Mouse (Mus musculus): ENCODE measurements around the gene Ak2. TPM values are rescaled to one million over a fixed set of nuclear protein-coding genes. Genes with fewer than 3 reads are reported as not detected.

The Ak2 gene
- polyA plus RNA-seq, 1 experiment from 2014 or later: 173 TPM

DNA sequence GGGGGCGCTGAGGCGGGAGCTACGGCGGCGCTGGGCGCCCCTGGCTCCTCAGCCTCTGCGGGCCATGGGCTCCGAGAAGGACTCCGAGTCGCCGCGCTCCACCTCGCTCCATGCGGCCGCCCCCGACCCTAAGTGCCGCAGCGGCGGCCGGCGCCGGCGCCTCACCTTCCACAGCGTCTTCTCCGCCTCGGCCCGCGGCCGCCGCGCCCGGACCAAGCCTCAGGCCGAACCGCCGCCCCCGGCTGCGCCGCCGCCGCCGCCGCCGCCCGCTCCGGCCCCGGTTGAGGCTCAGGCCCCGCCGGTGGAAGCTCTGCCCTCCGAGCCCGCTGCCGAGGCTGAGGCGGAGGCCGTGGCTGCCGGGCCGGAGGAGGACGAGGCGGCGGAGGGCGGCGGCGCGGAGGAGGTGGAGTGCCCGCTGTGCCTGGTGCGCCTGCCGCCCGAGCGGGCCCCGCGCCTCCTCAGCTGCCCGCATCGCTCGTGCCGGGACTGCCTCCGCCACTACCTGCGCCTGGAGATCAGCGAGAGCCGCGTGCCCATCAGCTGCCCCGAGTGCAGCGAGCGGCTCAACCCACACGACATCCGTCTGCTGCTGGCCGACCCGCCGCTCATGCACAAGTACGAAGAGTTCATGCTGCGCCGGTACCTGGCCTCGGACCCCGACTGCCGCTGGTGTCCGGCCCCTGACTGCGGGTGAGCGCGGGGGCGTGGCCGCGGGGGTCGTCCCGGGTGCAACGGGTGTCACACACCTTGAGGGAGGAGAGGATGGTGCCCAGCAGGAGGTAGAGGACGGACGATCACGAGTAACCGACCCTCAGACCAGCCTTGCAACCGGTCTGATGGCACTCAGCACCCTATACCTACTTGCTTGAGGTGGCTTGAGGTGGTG is 66.7 kb downstream of the Ak2 start, which contains the start of gene Rnf19b:
Rnf19b (plus strand) TSS at position 65 of the 886 bp plus-strand sequence.
- under 1% methylated on average over 80 of the region's 107 CpGs for WGBS

DNA sequence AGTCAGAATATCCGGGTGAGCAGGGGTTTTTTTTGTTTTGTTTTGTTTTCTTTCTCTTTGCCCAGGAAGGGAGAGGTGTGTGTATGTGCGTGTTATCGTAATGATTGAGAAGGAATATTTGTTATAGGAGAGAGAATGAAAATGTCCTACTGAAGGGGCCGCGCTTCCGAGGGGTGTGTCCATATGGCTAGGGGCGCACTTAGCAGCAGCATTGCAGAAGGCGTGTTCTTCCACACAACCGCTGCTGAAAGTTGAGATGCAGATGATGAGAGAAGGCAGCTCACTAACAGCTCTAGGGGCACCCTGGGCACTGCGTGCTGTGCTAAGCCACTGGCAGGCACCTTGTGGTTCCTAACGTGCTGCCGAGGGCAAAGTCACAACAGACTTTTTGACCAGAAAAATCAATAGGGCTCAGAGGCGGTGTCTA is 67.4 kb downstream of the Ak2 start:
- H3K4me2 ChIP-seq (ENCODE audit: low read length): peak overlapping the region; percentile 95
- H3K27me3 ChIP-seq (ENCODE audit: insufficient read depth, low read length): no peaks in the 10 kb centered on the region
- H3K36me3 ChIP-seq (ENCODE audit: insufficient read depth, low read length): no peaks in the 10 kb centered on the region
- 0 out of 2 replicates have a peak overlapping the region, but pooled peaks have one; percentile 89 for H3K27ac ChIP-seq
- DNase-seq (ENCODE audit: low spot score) (peak; percentile 74), ATAC-seq (replicated peaks; ENCODE audit: low FRiP score, low read depth) (no peak)
- TF ChIP-seq CTCF (IDR thresholded peaks at IDR 0.05; ENCODE audit: low read depth): no peak
- no peaks in the 10 kb centered on the region for H3K9me3 ChIP-seq (replicated peaks; ENCODE audit: low read length)
- H3K9ac ChIP-seq (ENCODE audit: low read depth, low read length): peak overlapping the region; percentile 86
- H3K4me1 ChIP-seq (replicated peaks; ENCODE audit: insufficient read depth, low read length): no peaks in the 10 kb centered on the region
- WGBS: 4% methylated on average over 13 of the region's 13 CpGs
- peak overlapping the region; percentile 90 for H3K4me3 ChIP-seq (replicated peaks; ENCODE audit: low read depth, low read length)

More for the DNA sequence above, 66.7 kb downstream of the Ak2 start, which contains the start of gene Rnf19b:
- TF ChIP-seq CTCF (IDR thresholded peaks at IDR 0.05; ENCODE audit: low read depth): no peak
- peak; percentile 41 for ATAC-seq (replicated peaks; ENCODE audit: low FRiP score, low read depth)
- Histone ChIP-seq H3K9ac (ENCODE audit: low read depth, low read length) (peak within 1 kb of the TSS; percentile 86), H3K27ac (peak within 1 kb of the TSS; percentile 89), H3K4me3 (replicated peaks; ENCODE audit: low read depth, low read length) (peak within 1 kb of the TSS; percentile 90), H3K36me3 (ENCODE audit: insufficient read depth, low read length) (no peaks in the 10 kb centered on the region), H3K9me3 (replicated peaks; ENCODE audit: low read length) (no peaks in the 10 kb centered on the region), H3K4me2 (ENCODE audit: low read length) (peak within 1 kb of the TSS; percentile 95), H3K4me1 (replicated peaks; ENCODE audit: insufficient read depth, low read length) (no peaks in the 10 kb centered on the region), H3K27me3 (ENCODE audit: insufficient read depth, low read length) (no peaks in the 10 kb centered on the region)
- peak; percentile 53 for DNase-seq (ENCODE audit: low spot score)

DNA sequence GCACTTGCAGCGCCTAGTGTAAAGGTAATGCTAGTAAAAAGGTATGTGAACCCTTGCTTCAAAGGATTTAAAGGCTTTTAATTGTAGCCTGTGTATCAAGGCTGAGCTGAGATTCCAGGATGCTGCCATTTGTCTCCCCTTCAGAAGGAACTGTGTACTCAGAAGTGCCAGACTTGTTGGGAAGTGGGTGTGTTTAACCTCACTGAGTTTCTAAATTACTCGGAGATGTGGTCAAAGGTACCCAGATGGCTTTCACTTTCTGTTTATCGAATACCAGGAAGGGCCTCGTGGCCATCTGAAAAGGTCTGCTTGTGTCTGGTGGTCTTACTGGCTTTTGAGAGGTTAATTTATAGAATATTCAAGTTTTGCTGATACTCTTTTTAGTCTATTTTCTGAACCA is 68.2 kb downstream of the Ak2 start:
- ATAC-seq (replicated peaks; ENCODE audit: low FRiP score, low read depth): no peak
- Histone ChIP-seq H3K9ac (ENCODE audit: low read depth, low read length) (no peak overlapping the region), H3K4me3 (replicated peaks; ENCODE audit: low read depth, low read length) (peak overlapping the region; percentile 90), H3K4me2 (ENCODE audit: low read length) (peak overlapping the region; percentile 95), H3K9me3 (replicated peaks; ENCODE audit: low read length) (no peaks in the 10 kb centered on the region), H3K4me1 (replicated peaks; ENCODE audit: insufficient read depth, low read length) (no peaks in the 10 kb centered on the region), H3K27me3 (ENCODE audit: insufficient read depth, low read length) (no peaks in the 10 kb centered on the region), H3K27ac (no peak overlapping the region), H3K36me3 (ENCODE audit: insufficient read depth, low read length) (no peaks in the 10 kb centered on the region)
- DNase-seq (ENCODE audit: low spot score): peak; percentile 18
- 19% methylated on average over 4 of the region's 4 CpGs for WGBS
- no peak for TF ChIP-seq CTCF (IDR thresholded peaks at IDR 0.05; ENCODE audit: low read depth)

Other genes starting within 250 kb of the Ak2 start
- gene A3galt2, start 236.6 kb upstream of the Ak2 start, polyA plus RNA-seq (2015; fragmentation: Nextera tagmentation; extraction: Ambion mirVana): 0.13 and 0.23 TPM in 2 replicates
- 31.1 and 31.2 TPM in 2 replicates for gene Zfp362, start 185.9 kb upstream of the Ak2 start, polyA plus RNA-seq (2015; fragmentation: Nextera tagmentation; extraction: Ambion mirVana)
- gene Trim62, start 108.4 kb upstream of the Ak2 start, polyA plus RNA-seq (2015; fragmentation: Nextera tagmentation; extraction: Ambion mirVana): 5.4 and 6.2 TPM in 2 replicates
- 21.5 and 23.0 TPM in 2 replicates for gene Azin2, start 29.5 kb upstream of the Ak2 start, polyA plus RNA-seq (2015; fragmentation: Nextera tagmentation; extraction: Ambion mirVana)
- 6.1 and 7.1 TPM in 2 replicates for gene Rnf19b, start 66.3 kb downstream of the Ak2 start, polyA plus RNA-seq (2015; fragmentation: Nextera tagmentation; extraction: Ambion mirVana)
- gene Tmem54, start 113.6 kb downstream of the Ak2 start, polyA plus RNA-seq (2015; fragmentation: Nextera tagmentation; extraction: Ambion mirVana): 10.2 and 10.5 TPM in 2 replicates
- gene Hpca, start 130.1 kb downstream of the Ak2 start, polyA plus RNA-seq (2015; fragmentation: Nextera tagmentation; extraction: Ambion mirVana): 0.94 and 1.0 TPM in 2 replicates
- 5.9 and 6.3 TPM in 2 replicates for gene Fndc5, start 145.0 kb downstream of the Ak2 start, polyA plus RNA-seq (2015; fragmentation: Nextera tagmentation; extraction: Ambion mirVana)
- 14.5 and 15.6 TPM in 2 replicates for gene S100pbp, start 197.8 kb downstream of the Ak2 start, polyA plus RNA-seq (2015; fragmentation: Nextera tagmentation; extraction: Ambion mirVana)
- gene Yars, start 197.8 kb downstream of the Ak2 start, polyA plus RNA-seq (2015; fragmentation: Nextera tagmentation; extraction: Ambion mirVana): 48.9 and 55.9 TPM in 2 replicates

Measured in kidney, postnatal 0 days (tissue).